Mouse (Mus musculus) spleen, adult 2 months (tissue): ENCODE data around the gene Pecam1.

ENCODE experiments used
- CTCF ChIP-seq: fragments of 200-500 bp; IDR thresholded peaks from 2 replicates; pipeline ENCODE4 v1.5.1; 2011; ENCODE audit warnings: mild to moderate bottlenecking, inconsistent platforms; ENCODE audit not compliant: insufficient read depth, insufficient read length, insufficient replicate concordance; ENCODE audit errors: extremely low read depth
- POLR2A ChIP-seq: fragments of 200-500 bp; IDR thresholded peaks from 2 replicates; pipeline ENCODE4 v1.6.1; 2011; ENCODE audit warnings: low read depth, low read length, inconsistent platforms

DNA sequence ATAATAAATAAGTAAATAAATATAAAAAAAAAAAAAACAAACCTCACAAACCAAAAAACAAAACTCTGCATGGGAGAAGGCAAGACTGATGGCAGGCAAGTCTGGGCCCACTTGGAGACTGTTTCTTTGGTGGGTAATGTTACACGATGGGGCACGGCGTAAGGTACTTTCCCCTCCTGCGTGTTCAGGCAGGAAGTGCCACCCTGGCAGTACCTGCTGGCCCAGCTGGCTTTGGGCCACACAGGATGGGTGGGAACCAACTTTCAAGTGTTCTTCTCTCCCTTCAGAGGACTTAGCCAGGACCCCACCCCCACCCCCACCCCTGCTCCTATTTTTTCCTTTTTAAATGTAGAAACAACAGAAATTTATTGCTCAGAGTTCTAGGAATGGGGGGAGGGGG is 85.1 kb downstream of the Pecam1 start:
- TF ChIP-seq CTCF (no peak), POLR2A (no peak; the same call in 1 of the 2 replicates)
